Mouse (Mus musculus): Measurements from ENCODE around the gene Pcbp2. TPM values are rescaled to one million over a fixed set of nuclear protein-coding genes. Genes with fewer than 3 reads are reported as not detected.
A peak's percentile ranks its signal among the peaks of the same experiment; 100 is the strongest.

Gene Pcbp2
- polyA plus RNA-seq, 1 experiment = 834 TPM

DNA sequence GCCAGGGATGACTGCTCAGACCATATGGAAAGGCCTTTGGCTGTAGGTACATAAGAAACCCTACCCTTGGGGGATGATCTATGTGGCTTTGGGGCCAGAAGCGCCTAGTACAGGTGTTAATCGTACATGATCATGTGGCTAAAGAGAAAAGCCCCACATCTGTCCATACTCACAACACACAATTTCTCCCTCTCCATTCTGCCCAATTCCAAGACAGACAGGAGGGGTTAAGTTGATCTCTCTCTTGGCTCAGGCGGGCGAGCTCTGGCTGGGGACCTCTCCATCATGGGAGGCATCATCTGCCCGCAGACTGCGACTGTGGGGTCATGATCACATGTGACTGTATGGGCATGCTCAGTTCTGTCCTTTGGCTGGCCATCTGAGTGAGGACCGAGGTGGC is 63.6 kb downstream of the Pcbp2 start:
- TF ChIP-seq POLR2A (IDR thresholded peaks at IDR 0.05; ENCODE audit: insufficient read depth, low read depth, low read length) (no peak), CTCF (IDR thresholded peaks at IDR 0.05; ENCODE audit: insufficient read depth, low read depth, low read length) (no peak)
- H3K4me3 ChIP-seq (ENCODE audit: insufficient read depth, low read depth, low read length) = no peak overlapping the region

GRCm38 (mm10) chr15:102544801-102545200 is 74.5 kb downstream of the Pcbp2 start:
- H3K27ac ChIP-seq (ENCODE audit: insufficient read depth, low read depth, low read length) = no peak overlapping the region
- TF ChIP-seq CTCF (IDR thresholded peaks at IDR 0.05; ENCODE audit: insufficient read depth, low read depth, low read length) (no peak), POLR2A (IDR thresholded peaks at IDR 0.05; ENCODE audit: insufficient read depth, low read depth, low read length) (no peak)
- no peak overlapping the region for H3K4me3 ChIP-seq (ENCODE audit: insufficient read depth, low read depth, low read length)
- peaks cover 5% of the 10 kb centered on the region for H3K4me1 ChIP-seq (ENCODE audit: control insufficient read depth, insufficient read depth, low read length)
- WGBS = 93% methylated on average over 4 of the region's 4 CpGs

More for the DNA sequence above, 63.6 kb downstream of the Pcbp2 start:
- WGBS = 93% methylated on average over 7 of the region's 7 CpGs
- Histone ChIP-seq H3K27ac (ENCODE audit: insufficient read depth, low read depth, low read length) (no peak overlapping the region), H3K4me1 (ENCODE audit: control insufficient read depth, insufficient read depth, low read length) (no peaks in the 10 kb centered on the region)

DNA sequence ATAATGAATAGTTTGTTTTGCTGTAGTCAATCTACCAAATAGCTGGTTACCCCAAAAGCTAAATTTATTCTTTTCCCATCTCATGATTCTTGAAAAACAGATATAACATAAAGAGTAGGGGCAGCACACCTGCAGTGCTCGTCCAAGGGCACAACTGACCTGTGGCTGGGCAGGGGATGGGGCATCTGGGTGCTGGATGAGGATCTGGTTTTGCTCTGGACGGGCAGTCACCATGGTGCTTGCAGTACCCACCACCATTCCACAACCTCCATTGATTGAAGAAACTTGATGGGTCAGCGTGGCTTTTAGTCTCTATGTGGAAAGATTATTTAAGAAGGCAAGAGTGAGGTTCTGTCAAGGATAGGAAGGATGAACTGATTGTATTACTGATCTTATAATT is 75.9 kb downstream of the Pcbp2 start:
- TF ChIP-seq CTCF (IDR thresholded peaks at IDR 0.05; ENCODE audit: insufficient read depth, low read depth, low read length) (no peak), POLR2A (IDR thresholded peaks at IDR 0.05; ENCODE audit: insufficient read depth, low read depth, low read length) (no peak)
- 72% methylated on average over 3 of the region's 3 CpGs for WGBS
- Histone ChIP-seq H3K4me3 (ENCODE audit: insufficient read depth, low read depth, low read length) (no peak overlapping the region), H3K4me1 (ENCODE audit: control insufficient read depth, insufficient read depth, low read length) (peaks cover 5% of the 10 kb centered on the region), H3K27ac (ENCODE audit: insufficient read depth, low read depth, low read length) (no peak overlapping the region)

GRCm38 (mm10) chr15:102546677-102547427 is 76.5 kb downstream of the Pcbp2 start:
- WGBS = 45% methylated on average over 3 of the region's 3 CpGs
- H3K27ac ChIP-seq (ENCODE audit: insufficient read depth, low read depth, low read length) = peak overlapping the region; percentile 48; the same call in 1 of the 2 replicates

DNA sequence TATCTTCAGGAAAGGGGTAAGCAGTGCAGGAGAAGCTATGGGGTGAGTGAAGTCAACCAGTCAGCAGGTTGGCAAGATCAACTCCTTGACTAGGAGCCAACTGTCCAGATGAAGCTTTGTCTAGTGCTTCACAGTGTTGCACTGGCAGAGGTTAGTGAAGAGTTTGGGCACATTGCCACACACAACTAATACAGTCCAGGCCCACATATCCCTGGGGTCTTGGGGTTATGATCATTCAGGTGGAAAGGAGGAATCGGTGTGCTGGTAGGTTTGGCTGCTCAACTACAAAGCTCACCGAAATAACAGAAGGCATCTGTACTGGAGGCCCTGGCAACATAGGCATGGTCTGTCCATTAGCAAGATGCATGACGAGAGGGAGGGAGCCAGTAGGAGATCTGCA is 77.1 kb downstream of the Pcbp2 start:
- Histone ChIP-seq H3K4me3 (ENCODE audit: insufficient read depth, low read depth, low read length) (no peak overlapping the region), H3K27ac (ENCODE audit: insufficient read depth, low read depth, low read length) (no peak overlapping the region), H3K4me1 (ENCODE audit: control insufficient read depth, insufficient read depth, low read length) (peaks cover 5% of the 10 kb centered on the region)
- WGBS = 62% methylated on average over 3 of the region's 3 CpGs
- no peak for TF ChIP-seq POLR2A (IDR thresholded peaks at IDR 0.05; ENCODE audit: insufficient read depth, low read depth, low read length)
- TF ChIP-seq CTCF (IDR thresholded peaks at IDR 0.05; ENCODE audit: insufficient read depth, low read depth, low read length) = no peak

More at GRCm38 (mm10) chr15:102546677-102547427, 76.5 kb downstream of the Pcbp2 start:
- peaks cover 5% of the 10 kb centered on the region for H3K4me1 ChIP-seq (ENCODE audit: control insufficient read depth, insufficient read depth, low read length)
- TF ChIP-seq POLR2A (IDR thresholded peaks at IDR 0.05; ENCODE audit: insufficient read depth, low read depth, low read length) (no peak), CTCF (IDR thresholded peaks at IDR 0.05; ENCODE audit: insufficient read depth, low read depth, low read length) (no peak)
- H3K4me3 ChIP-seq (ENCODE audit: insufficient read depth, low read depth, low read length) = no peak overlapping the region

Other genes with a start within 250 kb of the Pcbp2 start
- gene Itgb7, start 238.6 kb upstream of the Pcbp2 start, polyA plus RNA-seq (2012; ENCODE audit: insufficient read depth, insufficient read length, low replicate concordance, missing spikeins) = not detected in 2 replicates
- not detected in 2 replicates for gene Rarg, start 213.0 kb upstream of the Pcbp2 start, polyA plus RNA-seq (2012; ENCODE audit: insufficient read depth, insufficient read length, low replicate concordance, missing spikeins)
- not detected in 2 replicates for gene Gm9918, start 200.0 kb upstream of the Pcbp2 start, polyA plus RNA-seq (2012; ENCODE audit: insufficient read depth, insufficient read length, low replicate concordance, missing spikeins)
- not detected in 2 replicates for gene Mfsd5, start 191.1 kb upstream of the Pcbp2 start, polyA plus RNA-seq (2012; ENCODE audit: insufficient read depth, insufficient read length, low replicate concordance, missing spikeins)
- not detected in 2 replicates for gene Espl1, start 174.3 kb upstream of the Pcbp2 start, polyA plus RNA-seq (2012; ENCODE audit: insufficient read depth, insufficient read length, low replicate concordance, missing spikeins)
- gene Pfdn5, start 144.4 kb upstream of the Pcbp2 start, polyA plus RNA-seq (2012; ENCODE audit: insufficient read depth, insufficient read length, low replicate concordance, missing spikeins) = 1,008 TPM in 1 of 2 replicates, not detected in the other
- gene Myg1, start 138.8 kb upstream of the Pcbp2 start, polyA plus RNA-seq (2012; ENCODE audit: insufficient read depth, insufficient read length, low replicate concordance, missing spikeins) = not detected in 2 replicates
- not detected in 2 replicates for gene Aaas, start 119.8 kb upstream of the Pcbp2 start, polyA plus RNA-seq (2012; ENCODE audit: insufficient read depth, insufficient read length, low replicate concordance, missing spikeins)
- gene Sp7, start 103.4 kb upstream of the Pcbp2 start, polyA plus RNA-seq (2012; ENCODE audit: insufficient read depth, insufficient read length, low replicate concordance, missing spikeins) = not detected in 2 replicates
- gene Sp1, start 64.4 kb upstream of the Pcbp2 start, polyA plus RNA-seq (2012; ENCODE audit: insufficient read depth, insufficient read length, low replicate concordance, missing spikeins) = 98.4 TPM in 1 of 2 replicates, not detected in the other
- not detected in 2 replicates for gene Amhr2, start 25.2 kb upstream of the Pcbp2 start, polyA plus RNA-seq (2012; ENCODE audit: insufficient read depth, insufficient read length, low replicate concordance, missing spikeins)
- not detected in 2 replicates for gene Prr13, start 11.5 kb upstream of the Pcbp2 start, polyA plus RNA-seq (2012; ENCODE audit: insufficient read depth, insufficient read length, low replicate concordance, missing spikeins)
- not detected in 2 replicates for gene Gm10337, start 33.2 kb downstream of the Pcbp2 start, polyA plus RNA-seq (2012; ENCODE audit: insufficient read depth, insufficient read length, low replicate concordance, missing spikeins)
- gene Map3k12, start 46.5 kb downstream of the Pcbp2 start, polyA plus RNA-seq (2012; ENCODE audit: insufficient read depth, insufficient read length, low replicate concordance, missing spikeins) = not detected in 2 replicates
- gene Tarbp2, start 47.7 kb downstream of the Pcbp2 start, polyA plus RNA-seq (2012; ENCODE audit: insufficient read depth, insufficient read length, low replicate concordance, missing spikeins) = not detected in 2 replicates
- gene Npff, start 54.4 kb downstream of the Pcbp2 start, polyA plus RNA-seq (2012; ENCODE audit: insufficient read depth, insufficient read length, low replicate concordance, missing spikeins) = not detected in 2 replicates
- gene Gm28047, start 154.5 kb downstream of the Pcbp2 start, polyA plus RNA-seq (2012; ENCODE audit: insufficient read depth, insufficient read length, low replicate concordance, missing spikeins) = not detected in 2 replicates
- not detected in 2 replicates for gene Atf7, start 154.9 kb downstream of the Pcbp2 start, polyA plus RNA-seq (2012; ENCODE audit: insufficient read depth, insufficient read length, low replicate concordance, missing spikeins)
- gene Atp5g2, start 201.8 kb downstream of the Pcbp2 start, polyA plus RNA-seq (2012; ENCODE audit: insufficient read depth, insufficient read length, low replicate concordance, missing spikeins) = not detected in 2 replicates

All from olfactory bulb, adult 2 months (tissue).